Mouse (Mus musculus) heart, adult 18-20 months (tissue): Measurements from ENCODE around the gene Pdgfc. TPM values are rescaled to one million over a fixed set of nuclear protein-coding genes. Genes with fewer than 3 reads are reported as not detected.

Source experiments
- total RNA-seq, 2 experiments: library from RNA; stranded (reverse); gene quantifications; 2 replicates each; pipeline ENCODE4 v1.2.3; 2021

Gene Pdgfc
- total RNA-seq, 2 experiments from 2014 or later: 2.3 to 3.4 TPM

Other genes with a start within 250 kb of the Pdgfc start
- gene Gria2, start 233.6 kb upstream of the Pdgfc start, total RNA-seq: under 1 TPM in 1 of 2 experiments, not detected in 1; 0.10 TPM
- gene Glrb, start 122.8 kb upstream of the Pdgfc start, total RNA-seq: under 1 TPM; 0.15 to 0.62 TPM